Mouse (Mus musculus): ENCODE results near the gene Zfp931. TPM values are rescaled to one million over a fixed set of nuclear protein-coding genes. Genes with fewer than 3 reads are reported as not detected.
"Not testable (repeated sequence)": the region's sequence is repeated elsewhere in the genome, so short reads cannot be mapped to it uniquely, and the experiment has no call there.

Gene Zfp931
- 10 to 100 TPM; 15.4 to 25.7 TPM for total RNA-seq (2021)
- long read RNA-seq, experiment 1, transcript Zfp931-201 (3 exons, 1,372 nt), result major isoform, 12 of 15 reads
- long read RNA-seq, experiment 1, partial matches to known transcripts, result 0 of 15 reads
- long read RNA-seq, experiment 1, other reads (novel, unspliced or antisense), result 2 of 15 reads
- long read RNA-seq, experiment 2, transcript Zfp931-201 (3 exons, 1,372 nt), result major isoform, 11 of 18 reads
- long read RNA-seq, experiment 2, partial matches to known transcripts, result 0 of 18 reads
- long read RNA-seq, experiment 2, other reads (novel, unspliced or antisense), result 4 of 18 reads

GRCm38 (mm10) chr2:178078166-178078717 is at the start of gene Zfp931:
Gene Zfp931 (minus strand): TSS chr2:178078476.
- DNase-seq, result not testable (repeated sequence)

DNA sequence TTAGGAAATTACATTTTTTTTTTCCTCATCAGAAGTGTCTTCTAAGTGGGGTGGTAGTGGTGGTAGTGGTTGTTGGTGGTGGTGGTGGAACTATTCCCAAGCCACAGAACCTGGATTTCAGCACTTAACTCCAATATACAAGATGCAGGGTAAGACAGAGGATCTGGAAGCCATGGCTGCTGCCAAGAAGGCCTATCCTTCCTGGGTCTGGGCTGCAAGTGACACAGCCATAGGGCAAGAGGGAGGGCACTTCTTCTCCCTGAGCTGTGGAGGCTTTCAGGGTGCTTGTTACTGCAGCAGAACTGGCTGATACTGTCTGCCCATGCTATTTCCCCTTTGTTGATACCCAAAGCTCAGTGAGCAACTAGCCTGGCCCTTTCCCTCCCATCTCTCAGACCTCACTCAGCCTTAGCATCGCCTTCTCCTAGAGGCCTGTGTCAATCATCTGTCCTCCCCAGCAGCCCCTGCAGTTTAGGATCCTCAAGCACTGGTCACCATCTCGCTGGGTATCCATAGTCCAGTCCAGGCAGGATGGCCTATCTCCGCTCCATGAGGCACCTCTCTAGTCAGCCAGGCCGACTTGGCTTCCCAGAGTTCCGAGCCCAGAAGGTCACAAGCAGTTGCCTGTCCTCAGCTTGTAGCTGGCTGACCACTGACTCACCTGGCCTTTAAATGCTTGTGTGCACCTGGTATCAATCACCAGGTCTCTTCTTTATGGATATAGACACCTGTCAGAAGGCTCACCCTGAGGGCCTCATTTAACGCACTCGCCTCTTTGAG is 48.0 kb upstream of the Zfp931 start:
- DNase-seq, result no peak

GRCm38 (mm10) chr2:178125427-178125826 is 47.2 kb upstream of the Zfp931 start:
- DNase-seq, result no peak

- DNase-seq, result no peak
Observed at GRCm38 (mm10) chr2:178123466-178123865, 45.2 kb upstream of the Zfp931 start.

DNA sequence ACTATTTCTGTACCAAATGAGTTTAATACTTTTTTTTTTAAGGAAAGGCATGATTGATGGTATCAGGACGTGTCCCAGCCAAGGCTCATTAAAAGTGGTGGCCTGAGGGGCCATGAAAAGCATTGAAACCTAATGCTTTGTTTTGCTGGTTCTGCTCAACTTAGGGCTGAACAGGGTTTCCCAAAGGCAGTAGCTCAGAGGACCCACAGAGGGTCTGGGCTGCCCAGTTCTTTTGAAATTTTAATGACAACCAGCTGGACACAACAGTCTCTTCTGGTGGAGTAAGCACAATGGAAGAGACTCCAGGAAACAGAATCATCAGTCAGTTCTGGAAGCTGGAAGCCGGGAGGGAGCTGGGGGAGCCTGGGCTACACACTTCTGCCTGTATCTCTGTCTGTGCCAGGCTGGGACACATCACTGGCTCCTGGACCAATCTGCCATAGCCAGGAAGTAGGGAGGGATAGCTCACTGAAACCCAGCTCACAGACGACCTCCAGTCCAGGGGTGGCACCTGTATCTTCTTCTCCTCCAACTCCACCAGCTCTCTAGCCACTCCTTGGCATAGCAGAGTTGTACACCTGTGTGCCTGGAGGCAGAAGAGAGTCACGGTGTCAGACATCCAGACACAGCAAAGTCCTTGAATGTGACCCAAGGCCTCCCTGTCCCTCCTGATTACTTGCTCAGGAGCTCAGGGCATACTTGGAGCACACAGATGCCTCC is 43.8 kb upstream of the Zfp931 start:
- DNase-seq, result no peak

GRCm38 (mm10) chr2:178121375-178121688 is 43.1 kb upstream of the Zfp931 start:
- DNase-seq, result no peak

GRCm38 (mm10) chr2:178120651-178121374 is 42.5 kb upstream of the Zfp931 start:
- no peak for DNase-seq

GRCm38 (mm10) chr2:178120356-178120645 is 42.0 kb upstream of the Zfp931 start:
- no peak for DNase-seq

- no peak for DNase-seq
Observed at GRCm38 (mm10) chr2:178119561-178120355, 41.5 kb upstream of the Zfp931 start.

- peak; percentile 18 for DNase-seq
Observed at GRCm38 (mm10) chr2:178118801-178119560, 40.7 kb upstream of the Zfp931 start, which contains the start of gene Phactr3. Gene Phactr3 (plus strand): TSS chr2:178118975.

DNA sequence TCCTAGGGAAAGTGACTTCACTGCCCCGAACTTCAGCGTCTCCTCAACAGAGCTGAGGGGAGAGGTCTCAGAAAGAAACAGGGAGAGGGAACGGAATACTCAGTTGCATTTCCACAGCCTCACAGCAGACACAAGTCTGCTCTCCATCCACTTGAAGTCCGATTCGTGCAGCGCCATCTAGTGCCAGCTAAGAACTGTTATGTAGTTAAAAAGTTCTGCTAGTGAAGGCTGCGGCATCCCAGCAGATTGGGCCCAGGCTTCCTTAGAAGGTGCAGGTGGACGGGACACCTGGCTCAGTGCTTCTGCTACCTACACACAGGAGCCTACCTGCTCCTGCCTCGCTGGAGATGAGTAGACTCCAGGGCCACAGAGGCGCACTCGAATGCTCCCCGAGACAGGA is 39.7 kb upstream of the Zfp931 start:
- DNase-seq, result peak; percentile 52

- peak; percentile 68 for DNase-seq
Observed at GRCm38 (mm10) chr2:178101957-178102356, 23.7 kb upstream of the Zfp931 start.

- DNase-seq, result peak; percentile 58
Observed at GRCm38 (mm10) chr2:178098021-178098420, 19.7 kb upstream of the Zfp931 start.

DNA sequence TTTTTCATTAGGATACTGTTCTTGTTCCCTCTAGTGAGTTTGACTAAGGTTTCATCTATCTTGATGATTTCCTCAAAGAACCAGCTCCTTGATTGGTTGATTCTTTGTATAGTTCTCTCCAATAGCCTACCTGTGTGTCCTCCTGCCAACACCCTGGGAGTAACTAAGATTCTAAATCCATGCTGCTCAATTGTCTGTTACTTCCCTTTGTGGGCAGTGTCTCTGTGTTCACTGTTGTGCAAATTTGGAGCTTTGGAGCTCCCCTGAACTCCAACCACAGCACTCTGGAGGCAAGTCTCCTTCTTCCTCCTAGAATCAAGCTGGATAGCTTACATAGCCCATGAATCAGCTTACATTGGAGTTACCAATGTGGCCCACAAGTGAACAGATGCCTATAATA is 11.3 kb upstream of the Zfp931 start:
- no peak for DNase-seq

DNA sequence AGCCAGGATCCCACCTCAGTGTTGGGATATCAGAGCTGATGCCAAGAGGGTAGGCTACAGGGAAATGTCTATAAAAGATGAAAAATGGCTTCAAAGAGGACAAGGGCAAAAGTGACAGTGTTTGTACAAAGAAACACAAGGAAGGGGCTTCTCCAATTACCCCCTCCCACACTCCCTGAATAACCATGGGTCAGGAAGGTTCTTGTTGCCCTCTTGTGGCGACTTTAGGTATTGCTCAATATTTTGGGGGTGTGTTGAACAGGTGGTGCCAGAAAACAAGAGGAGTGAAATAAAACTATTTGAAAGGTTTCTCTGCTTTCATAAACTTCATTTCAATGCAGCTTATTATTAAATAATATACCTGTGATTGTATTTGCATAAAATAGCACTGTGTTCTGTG is 20.1 kb downstream of the Zfp931 start:
- DNase-seq, result peak; percentile 80

DNA sequence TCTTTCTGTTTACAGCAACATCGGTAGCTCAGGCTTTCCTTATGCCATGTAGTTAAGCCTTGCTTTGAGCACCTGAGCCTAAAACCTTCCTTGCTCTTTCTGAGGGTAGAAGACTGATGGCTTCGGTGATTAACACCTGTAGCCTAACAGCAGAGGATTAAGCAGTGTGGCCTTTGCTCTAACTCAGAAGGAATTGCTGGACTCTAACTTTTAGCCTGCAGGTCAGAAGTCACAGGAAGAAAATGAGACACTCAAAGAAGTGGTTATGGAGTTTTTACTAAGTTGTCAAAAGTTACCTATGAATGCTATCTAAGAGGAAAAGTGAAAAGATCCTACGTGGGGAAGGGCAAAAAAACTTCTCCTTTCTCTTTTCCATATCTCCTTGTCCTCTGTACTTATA is 50.7 kb downstream of the Zfp931 start:
- not testable (repeated sequence) for DNase-seq

- DNase-seq, result peak; percentile 15
Observed at GRCm38 (mm10) chr2:178023861-178024260, 54.4 kb downstream of the Zfp931 start.

DNA sequence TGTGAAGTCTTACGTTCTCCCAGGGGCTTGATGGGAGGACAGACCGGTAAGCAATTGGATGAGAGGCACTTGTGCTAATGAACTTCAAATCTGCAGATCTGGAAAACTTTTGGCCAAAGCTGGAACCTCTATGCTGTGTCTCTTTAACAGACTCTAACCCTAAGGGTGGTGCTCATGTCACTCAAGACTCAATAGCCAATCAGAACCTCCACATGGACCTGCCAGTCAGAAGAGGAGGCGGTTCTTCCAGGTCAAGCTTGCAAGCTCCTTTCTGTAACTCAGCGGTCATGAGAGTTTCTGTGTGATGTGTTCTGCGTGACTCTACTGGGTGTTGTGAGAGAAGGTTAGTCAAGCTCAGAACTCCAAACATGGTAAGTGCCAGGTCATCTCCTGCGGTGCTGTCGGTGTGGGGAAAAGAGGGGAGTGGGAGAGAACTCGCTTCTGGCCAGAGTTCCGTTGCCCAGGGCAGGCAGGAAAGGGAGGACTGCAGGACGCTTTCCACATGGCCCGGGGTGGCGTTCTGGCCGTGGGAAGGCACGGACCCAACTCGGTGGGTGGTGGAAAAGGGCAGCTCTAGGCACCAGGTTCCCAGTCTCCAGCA is 55.2 kb downstream of the Zfp931 start, which contains the start of gene Zfp971:
Zfp971 (plus strand) TSS at position 274 of the 601 bp plus-strand sequence.
- peak; percentile 41 for DNase-seq

- DNase-seq, result not testable (repeated sequence)
Observed at GRCm38 (mm10) chr2:178020773-178021172, 57.5 kb downstream of the Zfp931 start.

- DNase-seq, result not testable (repeated sequence)
Observed at GRCm38 (mm10) chr2:178019486-178019885, 58.8 kb downstream of the Zfp931 start.
